In genomic region chr15:79265384-79265783, GRCm38 (mm10) we compare ENCODE assay signal across 14 mouse cellular contexts. TPM values are rescaled to one million over a fixed set of nuclear protein-coding genes. Genes with fewer than 3 reads are reported as not detected.
"Had no signal": no experiment of that assay in that cellular context is flagged by ENCODE, and none has a peak within 500 bp of the region (broad histone marks: within the 10 kb centered on the region; RNA-seq: fewer than 3 reads in every experiment).

No protein-coding gene starts in this region.

- DNase-seq: kidney, adult 18-20 months; kidney, postnatal 10 days; kidney, postnatal 4 days; lung, adult 2 months; lung, postnatal 36 days; midbrain, embryonic 14.5 days; right cerebral cortex, postnatal 14 days had no signal

- H3K9ac ChIP-seq: intestine, embryonic 15.5 days; liver, embryonic 15.5 days had no signal

- H3K4me2 ChIP-seq: intestine, embryonic 15.5 days; liver, embryonic 11.5 days; liver, embryonic 15.5 days had no signal

- H3K36me3 ChIP-seq: intestine, embryonic 15.5 days; limb, embryonic 10.5 days; liver, embryonic 15.5 days had no signal

- H3K9me3 ChIP-seq: intestine, embryonic 15.5 days; limb, embryonic 10.5 days; liver, embryonic 15.5 days had no signal

- H3K4me3 ChIP-seq: intestine, embryonic 15.5 days; left cerebral cortex, adult 2 months; limb, embryonic 10.5 days; liver, embryonic 15.5 days had no signal

- H3K27ac ChIP-seq: intestine, embryonic 15.5 days; left cerebral cortex, adult 2 months; limb, embryonic 10.5 days; liver, embryonic 15.5 days; stomach, postnatal 0 days had no signal

- ATAC-seq: intestine, embryonic 15.5 days; lung, postnatal 0 days had no signal

RNA-seq across cellular contexts. Expression of gene Slc16a8, which starts 10.8 kb away (rescaled TPM):
- polyA plus RNA-seq: limb, embryonic 10.5 days; liver, embryonic 15.5 days had no signal

RNA-seq across cellular contexts. Expression of gene Gm49486, which starts 36.2 kb away (rescaled TPM):
- polyA plus RNA-seq: liver, embryonic 15.5 days had no signal
